Mouse (Mus musculus) A20 (cell line): ENCODE data around the gene Nynrin.
A peak's percentile ranks its signal among the peaks of the same experiment; 100 is the strongest.

ENCODE experiments used
- DNase-seq: peaks from one replicate; pipeline ENCODE4 v3.0.0-alpha.2; 2011; ENCODE audit warnings: low read depth, low spot score

Gene Nynrin

DNA sequence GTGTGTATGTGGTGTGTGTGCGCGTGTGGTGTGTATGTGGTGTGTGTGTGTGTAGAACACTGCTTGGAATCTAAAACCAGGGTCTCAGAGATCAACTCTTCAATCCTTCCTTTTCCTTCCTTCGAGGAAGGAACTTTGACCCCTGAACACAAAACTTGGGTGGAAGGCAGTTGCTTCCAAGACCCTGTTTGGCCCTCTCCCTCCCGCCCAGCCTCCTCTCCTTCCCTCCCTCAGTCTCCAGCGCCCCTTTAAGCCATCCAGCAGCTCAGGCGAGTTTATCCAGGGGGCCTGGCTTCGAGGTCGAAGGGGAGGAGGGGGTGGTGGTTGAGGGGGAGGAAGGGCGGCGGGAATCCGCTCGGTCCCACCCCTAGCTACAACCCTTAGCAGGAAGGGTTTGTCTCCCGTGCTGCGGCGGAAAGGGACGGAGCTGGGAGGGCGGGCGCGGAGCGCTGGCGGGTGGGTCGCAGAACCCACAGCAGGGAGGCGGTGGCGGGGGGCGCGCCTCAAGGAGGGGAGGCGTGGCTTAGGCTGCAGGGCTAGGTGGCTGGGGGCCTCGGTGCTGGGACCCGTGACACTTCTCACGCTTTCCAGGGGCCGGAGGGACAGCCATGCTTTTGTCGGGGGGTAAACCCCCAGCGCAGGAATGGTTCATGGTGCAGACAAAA is at the start of gene Nynrin:
Gene Nynrin, plus strand, starts transcription at position 390 of the 665 bp plus-strand sequence.
- no peak for DNase-seq

- DNase-seq: peak; percentile 87
Measured at GRCm38 (mm10) chr14:55814885-55815284, 38.9 kb upstream of the Nynrin start.

DNA sequence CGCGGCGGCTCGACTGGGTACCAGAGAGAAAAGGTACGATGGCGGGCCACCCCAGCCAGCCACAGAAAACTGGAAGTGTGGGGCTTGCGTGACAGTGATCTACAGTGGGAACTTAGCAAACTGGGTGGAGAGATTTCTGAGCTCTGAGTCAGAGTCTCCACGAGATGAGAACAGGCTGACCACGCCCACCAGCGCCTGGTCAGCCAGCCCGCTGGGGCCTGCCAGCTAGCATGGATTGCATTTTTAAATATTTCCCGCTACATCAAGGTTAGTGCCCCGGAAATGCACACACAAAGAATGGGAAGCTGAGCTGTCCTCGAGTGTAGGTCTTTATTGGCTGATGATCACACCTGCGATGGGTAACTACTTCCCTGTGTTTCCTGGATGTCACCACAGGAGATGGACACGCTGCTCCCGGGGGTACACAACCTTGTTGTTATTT is 38.5 kb upstream of the Nynrin start:
- peak; percentile 58 for DNase-seq

GRCm38 (mm10) chr14:55819845-55820405 is 33.9 kb upstream of the Nynrin start:
- no peak for DNase-seq

DNA sequence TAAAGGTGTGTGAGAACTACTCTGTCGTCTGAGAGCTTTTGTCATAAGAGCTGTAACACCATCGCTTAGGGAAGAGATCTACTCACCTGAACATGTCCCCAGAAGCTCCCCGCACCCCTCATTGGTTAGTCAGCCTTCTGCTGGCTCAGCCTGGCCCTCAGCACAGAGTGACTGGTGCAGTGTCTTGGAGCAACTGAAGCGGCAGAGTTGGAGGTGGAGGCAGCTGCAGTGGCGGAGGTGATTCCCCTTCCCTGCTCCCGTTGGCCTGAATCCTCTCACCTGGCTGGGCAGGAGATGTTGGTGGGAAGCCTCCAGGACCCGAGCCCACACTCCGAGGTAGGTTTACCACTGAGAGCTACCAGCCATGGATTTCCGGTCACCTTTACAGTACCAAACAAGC is 33.2 kb upstream of the Nynrin start:
- no peak for DNase-seq

- DNase-seq: peak; percentile 91
Measured at GRCm38 (mm10) chr14:55822435-55822990, 31.3 kb upstream of the Nynrin start.

- DNase-seq: no peak
Measured at GRCm38 (mm10) chr14:55822991-55823762, 30.6 kb upstream of the Nynrin start, which contains the start of gene Nfatc4. Gene Nfatc4 (plus strand): TSS chr14:55823144.

DNA sequence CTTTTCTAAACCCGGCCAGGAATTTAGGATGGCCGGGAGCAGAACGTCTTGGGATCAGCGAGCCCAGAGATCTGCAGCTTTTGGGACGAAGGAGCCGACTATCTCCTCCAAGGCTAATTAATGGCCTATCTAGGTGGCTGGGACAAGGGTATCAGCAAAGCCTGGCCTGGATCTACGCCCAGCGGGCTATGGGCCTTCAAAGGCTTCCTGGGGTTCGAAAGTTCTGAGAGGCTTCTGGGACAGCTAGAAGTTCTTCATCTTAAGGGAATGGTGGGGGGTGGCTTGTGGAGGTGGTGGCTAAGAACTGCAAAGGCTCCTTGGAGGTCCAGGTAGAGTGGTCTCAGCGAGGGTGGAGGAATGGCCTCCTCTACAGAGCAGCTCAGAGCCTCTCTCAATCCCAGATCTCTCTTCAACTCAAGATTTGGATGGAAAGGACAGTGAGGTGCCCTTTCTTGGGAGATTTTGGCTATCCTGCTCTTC is 29.8 kb upstream of the Nynrin start:
- no peak for DNase-seq

DNA sequence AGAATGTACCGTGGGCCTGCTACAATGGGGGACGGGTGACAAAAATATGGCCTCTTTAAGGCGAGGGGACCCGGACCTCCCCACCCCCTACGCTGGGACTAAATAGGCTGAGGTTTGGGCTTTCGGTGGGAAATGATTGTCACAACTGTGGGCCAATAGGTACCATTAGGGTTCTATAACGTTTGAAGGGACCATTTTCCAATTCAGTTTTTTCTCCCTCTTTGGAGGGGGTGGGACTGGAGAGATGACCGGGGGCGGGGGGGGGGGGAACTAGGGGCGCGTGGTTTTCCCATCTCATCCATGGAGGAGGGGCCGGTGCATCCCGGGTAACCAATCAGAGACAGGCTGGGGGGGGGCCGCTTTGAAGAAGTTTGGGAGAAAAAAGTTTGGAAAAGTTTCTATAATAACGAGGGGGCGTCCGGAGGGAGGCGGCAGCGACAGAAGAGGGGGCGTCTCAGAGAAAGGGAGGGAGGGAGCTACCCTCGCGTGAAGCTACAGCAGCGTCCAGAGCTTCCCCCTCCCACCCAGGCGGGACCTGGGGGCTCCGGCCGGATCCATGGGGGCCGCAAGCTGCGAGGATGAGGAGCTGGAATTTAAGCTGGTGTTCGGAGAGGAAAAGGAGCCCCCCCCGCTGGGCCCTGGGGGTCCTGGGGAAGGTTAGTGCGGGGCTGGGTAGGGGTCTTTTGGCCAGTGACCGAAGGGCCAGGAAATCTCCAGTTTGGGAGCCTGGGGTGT is 29.2 kb upstream of the Nynrin start:
- no peak for DNase-seq

DNA sequence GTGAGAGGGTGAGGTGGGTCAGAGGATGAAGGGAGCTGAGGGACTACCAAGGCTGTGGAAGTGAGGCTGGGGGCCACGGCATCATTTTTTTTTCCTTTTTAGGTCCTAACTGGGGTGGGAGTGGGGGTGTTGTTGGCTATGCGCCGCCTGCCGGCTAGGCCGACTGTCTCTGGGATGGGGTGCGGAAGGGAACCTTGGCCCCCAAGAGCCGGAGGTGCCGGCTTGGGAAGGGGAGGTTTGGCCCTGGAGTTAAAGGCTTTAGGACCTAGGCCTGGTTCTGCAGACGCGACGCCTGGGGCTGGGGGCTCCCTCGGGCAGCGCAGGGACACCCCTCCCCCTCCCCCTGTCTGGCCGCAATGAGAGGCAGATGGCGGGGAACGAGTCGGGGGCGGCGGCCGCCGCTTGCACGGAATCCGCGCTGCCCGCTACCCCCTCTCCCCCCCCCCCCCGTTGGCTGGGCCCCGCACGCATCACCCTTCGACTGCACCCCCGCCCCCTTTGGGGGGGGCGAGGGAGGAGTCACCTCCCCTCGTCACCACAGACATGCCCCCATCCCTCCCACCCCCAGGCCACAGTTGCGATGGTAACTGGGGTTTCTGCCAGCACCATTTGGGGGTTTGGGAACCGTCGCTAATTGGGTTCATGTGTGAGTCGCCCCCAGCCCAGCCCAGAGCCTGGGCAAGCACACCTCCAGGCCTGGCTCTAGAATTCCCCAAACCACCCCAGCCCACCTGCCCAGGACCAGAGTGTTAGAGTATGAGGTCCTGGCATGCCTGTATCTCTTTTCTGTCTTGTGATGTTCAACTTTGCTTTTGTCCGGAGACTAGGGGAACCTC is 28.4 kb upstream of the Nynrin start:
- no peak for DNase-seq

- no peak for DNase-seq
Measured at GRCm38 (mm10) chr14:55826142-55826541, 27.7 kb upstream of the Nynrin start.

- DNase-seq: no peak
Measured at GRCm38 (mm10) chr14:55826551-55827340, 27.1 kb upstream of the Nynrin start.

DNA sequence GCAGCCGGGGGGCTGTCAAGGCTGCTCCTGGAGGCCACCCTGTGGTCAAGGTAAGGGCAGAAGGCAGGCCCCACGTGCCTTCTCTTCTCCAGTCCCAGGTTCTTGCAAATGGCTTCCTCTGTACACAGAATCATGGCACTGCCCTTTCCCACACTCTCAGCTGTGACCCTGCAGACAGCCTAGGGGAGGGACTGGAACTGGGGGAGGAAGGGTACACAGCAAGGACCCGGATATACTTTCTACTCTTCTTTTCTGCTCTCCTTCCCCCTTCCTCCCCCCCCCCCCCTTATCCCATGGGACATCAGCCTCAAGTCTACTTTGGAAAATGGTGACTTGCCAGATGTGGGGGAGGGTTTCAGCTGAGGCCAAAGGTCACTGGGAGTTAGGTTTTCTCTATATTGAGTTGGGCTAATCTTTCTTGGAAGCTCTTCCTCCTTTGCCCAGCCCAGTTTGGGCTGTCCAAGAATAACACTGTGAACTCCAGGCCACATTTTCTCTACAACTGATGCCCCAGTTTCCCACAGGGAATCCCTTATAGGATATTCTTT is 25.0 kb upstream of the Nynrin start:
- no peak for DNase-seq

- DNase-seq: no peak
Measured at GRCm38 (mm10) chr14:55829854-55830253, 24.0 kb upstream of the Nynrin start.

DNA sequence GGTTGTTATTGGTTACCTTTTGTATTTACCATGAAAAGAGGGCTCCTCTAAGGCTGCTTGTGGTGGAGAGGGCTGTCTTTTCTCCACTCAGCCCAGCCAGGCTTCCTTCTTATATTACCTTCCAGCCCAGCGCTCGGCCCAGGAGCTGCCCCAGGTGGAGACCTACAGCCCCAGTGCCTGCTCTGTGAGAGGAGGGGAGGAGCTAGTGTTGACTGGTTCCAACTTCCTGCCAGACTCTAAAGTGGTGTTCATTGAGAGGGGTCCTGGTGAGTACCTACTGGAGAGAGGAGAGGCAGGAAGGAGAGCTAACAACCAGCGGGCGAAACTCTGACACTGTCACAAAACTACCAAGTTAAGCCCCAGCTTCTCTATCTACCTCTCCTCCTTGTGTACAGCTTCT is 23.5 kb upstream of the Nynrin start:
- no peak for DNase-seq

- no peak for DNase-seq
Measured at GRCm38 (mm10) chr14:55833126-55833525, 20.7 kb upstream of the Nynrin start.

- DNase-seq: no peak
Measured at GRCm38 (mm10) chr14:55834808-55835533, 18.8 kb upstream of the Nynrin start.

DNA sequence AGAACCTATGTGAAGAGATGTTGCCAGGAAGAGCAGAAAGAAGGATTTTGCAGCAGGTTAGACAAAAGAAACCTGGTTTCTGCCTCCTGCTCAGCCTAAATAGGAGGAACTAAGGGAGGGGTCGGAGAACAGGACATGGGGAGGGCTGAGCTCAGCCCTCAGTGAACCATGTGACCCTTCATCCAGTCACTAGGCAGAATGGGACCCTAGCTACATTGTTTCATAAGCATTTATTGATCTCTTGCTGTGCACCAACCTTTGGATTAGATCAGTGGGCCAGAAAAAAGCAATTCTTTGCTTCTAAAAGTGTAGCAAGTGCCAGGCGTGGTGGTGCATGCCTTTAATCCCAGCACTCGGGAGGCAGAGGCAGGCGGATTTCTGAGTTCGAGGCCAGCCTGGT is 15.5 kb upstream of the Nynrin start:
- no peak for DNase-seq

GRCm38 (mm10) chr14:55838740-55839139 is 15.1 kb upstream of the Nynrin start:
- peak; percentile 41 for DNase-seq
